Mouse (Mus musculus): ENCODE measurements around the gene Aipl1. TPM values are rescaled to one million over a fixed set of nuclear protein-coding genes. Genes with fewer than 3 reads are reported as not detected.

Gene Aipl1
- polyA plus RNA-seq (2014; fragmentation: Nextera tagmentation; extraction: Ambion mirVana): 0.09 and 0.24 TPM in 2 replicates

DNA sequence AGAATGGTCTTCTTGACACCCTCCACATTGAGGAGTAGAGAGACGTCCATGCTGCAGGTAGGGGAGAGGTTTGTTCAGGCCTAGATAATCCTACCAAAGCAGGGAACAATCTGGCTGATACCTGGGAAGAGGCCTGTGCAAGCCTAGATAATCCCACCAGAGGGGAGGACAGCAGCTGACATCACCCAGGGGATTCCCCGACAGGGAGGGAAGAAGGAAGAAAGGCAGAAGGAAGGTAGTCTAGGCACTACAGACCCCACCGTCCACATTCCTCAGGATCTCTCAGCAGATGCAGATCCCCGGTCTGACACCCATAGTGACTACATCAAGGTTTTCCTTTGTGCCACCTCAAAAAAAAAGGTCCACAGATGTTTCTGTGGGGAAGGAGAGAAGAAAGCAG lies at the start of gene Aipl1:
Gene Aipl1, minus strand, starts transcription at position 101 of the 400 bp plus-strand sequence.
- Histone ChIP-seq H3K36me3 (ENCODE audit: control insufficient read depth, insufficient read depth, low read length) (no peaks in the 10 kb centered on the region), H3K4me1 (ENCODE audit: control insufficient read depth, insufficient read depth, low read length) (peaks cover 14% of the 10 kb centered on the region), H3K4me2 (replicated peaks; ENCODE audit: low read depth, low read length) (no peak within 1 kb of the TSS), H3K4me3 (ENCODE audit: low read length) (no peak within 1 kb of the TSS), H3K27me3 (ENCODE audit: control insufficient read depth, insufficient read depth, low read length) (no peaks in the 10 kb centered on the region; the same call in 1 of the 2 replicates), H3K27ac (ENCODE audit: low read depth, low read length) (no peak within 1 kb of the TSS), H3K9me3 (ENCODE audit: control insufficient read depth, low read length) (no peaks in the 10 kb centered on the region), H3K9ac (ENCODE audit: low read depth, low read length) (no peak within 1 kb of the TSS)
- 80% methylated on average over 4 of the region's 4 CpGs for WGBS
- ATAC-seq (ENCODE audit: low FRiP score, low TSS enrichment): no peak

GRCm38 (mm10) chr11:72086251-72087046 lies 49.1 kb upstream of the Aipl1 start:
- Histone ChIP-seq H3K27ac (ENCODE audit: low read depth, low read length) (no peak overlapping the region), H3K4me3 (ENCODE audit: low read length) (no peak overlapping the region), H3K4me1 (ENCODE audit: control insufficient read depth, insufficient read depth, low read length) (0 out of 2 replicates have a peak, but pooled peaks cover 4% of the 10 kb centered on the region), H3K4me2 (replicated peaks; ENCODE audit: low read depth, low read length) (no peak overlapping the region), H3K36me3 (ENCODE audit: control insufficient read depth, insufficient read depth, low read length) (no peaks in the 10 kb centered on the region), H3K9ac (ENCODE audit: low read depth, low read length) (no peak overlapping the region), H3K27me3 (ENCODE audit: control insufficient read depth, insufficient read depth, low read length) (no peaks in the 10 kb centered on the region), H3K9me3 (ENCODE audit: control insufficient read depth, low read length) (no peaks in the 10 kb centered on the region)
- no peak for ATAC-seq (ENCODE audit: low FRiP score, low TSS enrichment)
- WGBS: 48% methylated on average over 11 of the region's 11 CpGs

- Histone ChIP-seq H3K9ac (ENCODE audit: low read depth, low read length) (no peak overlapping the region), H3K27ac (ENCODE audit: low read depth, low read length) (no peak overlapping the region), H3K27me3 (ENCODE audit: control insufficient read depth, insufficient read depth, low read length) (no peaks in the 10 kb centered on the region), H3K4me2 (replicated peaks; ENCODE audit: low read depth, low read length) (no peak overlapping the region), H3K9me3 (ENCODE audit: control insufficient read depth, low read length) (no peaks in the 10 kb centered on the region), H3K4me1 (ENCODE audit: control insufficient read depth, insufficient read depth, low read length) (0 out of 2 replicates have a peak, but pooled peaks cover 4% of the 10 kb centered on the region), H3K36me3 (ENCODE audit: control insufficient read depth, insufficient read depth, low read length) (no peaks in the 10 kb centered on the region), H3K4me3 (ENCODE audit: low read length) (no peak overlapping the region)
- WGBS: 91% methylated on average over 15 of the region's 15 CpGs
- no peak for ATAC-seq (ENCODE audit: low FRiP score, low TSS enrichment)
Observed at GRCm38 (mm10) chr11:72084337-72084736, 47.0 kb upstream of the Aipl1 start.

DNA sequence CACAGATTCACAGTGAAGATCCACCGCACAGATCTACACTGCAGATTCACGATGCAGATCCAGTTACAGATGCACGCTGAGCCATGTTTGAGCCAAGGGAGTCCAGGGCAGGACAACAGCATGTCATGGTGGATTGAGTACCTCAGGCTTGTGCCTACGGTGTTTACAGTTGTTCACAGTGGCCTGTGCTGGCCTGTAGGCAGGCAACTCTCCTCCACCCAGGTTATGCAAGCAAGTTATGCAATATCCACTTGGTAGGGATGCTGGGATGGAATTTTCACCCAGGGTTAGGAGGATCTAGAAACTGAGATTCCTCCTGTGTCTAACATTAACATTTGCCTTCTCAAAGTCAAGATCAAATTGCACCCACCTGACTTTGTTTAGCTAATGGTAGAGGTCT lies 45.3 kb upstream of the Aipl1 start:
- H3K4me3 ChIP-seq (ENCODE audit: low read length): no peak overlapping the region
- H3K9me3 ChIP-seq (ENCODE audit: control insufficient read depth, low read length): no peaks in the 10 kb centered on the region
- 78% methylated on average over 4 of the region's 4 CpGs for WGBS
- H3K27me3 ChIP-seq (ENCODE audit: control insufficient read depth, insufficient read depth, low read length): no peaks in the 10 kb centered on the region
- H3K27ac ChIP-seq (ENCODE audit: low read depth, low read length): no peak overlapping the region
- 0 out of 2 replicates have a peak, but pooled peaks cover 4% of the 10 kb centered on the region for H3K4me1 ChIP-seq (ENCODE audit: control insufficient read depth, insufficient read depth, low read length)
- no peak overlapping the region for H3K9ac ChIP-seq (ENCODE audit: low read depth, low read length)
- no peak overlapping the region for H3K4me2 ChIP-seq (replicated peaks; ENCODE audit: low read depth, low read length)
- ATAC-seq (ENCODE audit: low FRiP score, low TSS enrichment): no peak
- no peaks in the 10 kb centered on the region for H3K36me3 ChIP-seq (ENCODE audit: control insufficient read depth, insufficient read depth, low read length)

DNA sequence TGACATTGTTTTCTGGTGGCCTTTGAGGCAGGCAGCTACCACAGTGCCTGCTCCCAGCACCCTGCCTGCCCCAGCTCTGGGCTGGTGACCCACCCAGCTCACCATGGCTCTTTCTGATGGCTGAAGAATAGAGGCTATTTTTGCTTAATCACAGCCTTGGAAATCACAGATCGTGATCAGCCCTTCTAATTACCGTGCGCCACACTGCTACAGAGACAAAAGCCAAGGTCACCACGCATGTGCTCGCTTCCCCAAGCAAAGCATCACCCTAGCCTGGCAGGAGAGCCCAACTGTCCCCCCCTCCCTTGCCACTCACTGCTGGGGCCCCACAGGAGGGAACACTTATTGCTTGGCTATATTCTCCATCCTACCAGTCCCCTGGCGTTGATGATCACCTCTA lies 43.2 kb upstream of the Aipl1 start:
- Histone ChIP-seq H3K9ac (ENCODE audit: low read depth, low read length) (no peak overlapping the region), H3K36me3 (ENCODE audit: control insufficient read depth, insufficient read depth, low read length) (no peaks in the 10 kb centered on the region), H3K27me3 (ENCODE audit: control insufficient read depth, insufficient read depth, low read length) (no peaks in the 10 kb centered on the region), H3K27ac (ENCODE audit: low read depth, low read length) (no peak overlapping the region), H3K4me1 (ENCODE audit: control insufficient read depth, insufficient read depth, low read length) (no peaks in the 10 kb centered on the region), H3K4me2 (replicated peaks; ENCODE audit: low read depth, low read length) (no peak overlapping the region), H3K4me3 (ENCODE audit: low read length) (no peak overlapping the region), H3K9me3 (ENCODE audit: control insufficient read depth, low read length) (no peaks in the 10 kb centered on the region)
- 85% methylated on average over 6 of the region's 6 CpGs for WGBS
- ATAC-seq (ENCODE audit: low FRiP score, low TSS enrichment): no peak

GRCm38 (mm10) chr11:72078647-72079046 lies 41.3 kb upstream of the Aipl1 start:
- Histone ChIP-seq H3K9ac (ENCODE audit: low read depth, low read length) (no peak overlapping the region), H3K27me3 (ENCODE audit: control insufficient read depth, insufficient read depth, low read length) (no peaks in the 10 kb centered on the region), H3K27ac (ENCODE audit: low read depth, low read length) (no peak overlapping the region), H3K36me3 (ENCODE audit: control insufficient read depth, insufficient read depth, low read length) (no peaks in the 10 kb centered on the region), H3K4me2 (replicated peaks; ENCODE audit: low read depth, low read length) (no peak overlapping the region), H3K4me1 (ENCODE audit: control insufficient read depth, insufficient read depth, low read length) (no peaks in the 10 kb centered on the region), H3K4me3 (ENCODE audit: low read length) (no peak overlapping the region), H3K9me3 (ENCODE audit: control insufficient read depth, low read length) (no peaks in the 10 kb centered on the region)
- 55% methylated on average over 4 of the region's 4 CpGs for WGBS
- ATAC-seq (ENCODE audit: low FRiP score, low TSS enrichment): no peak

GRCm38 (mm10) chr11:72078056-72078455 lies 40.7 kb upstream of the Aipl1 start:
- Histone ChIP-seq H3K27ac (ENCODE audit: low read depth, low read length) (no peak overlapping the region), H3K4me3 (ENCODE audit: low read length) (no peak overlapping the region), H3K4me1 (ENCODE audit: control insufficient read depth, insufficient read depth, low read length) (no peaks in the 10 kb centered on the region), H3K27me3 (ENCODE audit: control insufficient read depth, insufficient read depth, low read length) (no peaks in the 10 kb centered on the region), H3K4me2 (replicated peaks; ENCODE audit: low read depth, low read length) (no peak overlapping the region), H3K9ac (ENCODE audit: low read depth, low read length) (no peak overlapping the region), H3K36me3 (ENCODE audit: control insufficient read depth, insufficient read depth, low read length) (no peaks in the 10 kb centered on the region), H3K9me3 (ENCODE audit: control insufficient read depth, low read length) (no peaks in the 10 kb centered on the region)
- WGBS: 50% methylated on average over 3 of the region's 3 CpGs
- no peak for ATAC-seq (ENCODE audit: low FRiP score, low TSS enrichment)

GRCm38 (mm10) chr11:72074230-72074629 lies 36.9 kb upstream of the Aipl1 start:
- Histone ChIP-seq H3K4me3 (ENCODE audit: low read length) (no peak overlapping the region), H3K27ac (ENCODE audit: low read depth, low read length) (no peak overlapping the region), H3K27me3 (ENCODE audit: control insufficient read depth, insufficient read depth, low read length) (no peaks in the 10 kb centered on the region), H3K4me2 (replicated peaks; ENCODE audit: low read depth, low read length) (no peak overlapping the region), H3K9ac (ENCODE audit: low read depth, low read length) (no peak overlapping the region), H3K36me3 (ENCODE audit: control insufficient read depth, insufficient read depth, low read length) (no peaks in the 10 kb centered on the region), H3K9me3 (ENCODE audit: control insufficient read depth, low read length) (no peaks in the 10 kb centered on the region), H3K4me1 (ENCODE audit: control insufficient read depth, insufficient read depth, low read length) (no peaks in the 10 kb centered on the region)
- WGBS: 73% methylated on average over 13 of the region's 13 CpGs
- no peak for ATAC-seq (ENCODE audit: low FRiP score, low TSS enrichment)

DNA sequence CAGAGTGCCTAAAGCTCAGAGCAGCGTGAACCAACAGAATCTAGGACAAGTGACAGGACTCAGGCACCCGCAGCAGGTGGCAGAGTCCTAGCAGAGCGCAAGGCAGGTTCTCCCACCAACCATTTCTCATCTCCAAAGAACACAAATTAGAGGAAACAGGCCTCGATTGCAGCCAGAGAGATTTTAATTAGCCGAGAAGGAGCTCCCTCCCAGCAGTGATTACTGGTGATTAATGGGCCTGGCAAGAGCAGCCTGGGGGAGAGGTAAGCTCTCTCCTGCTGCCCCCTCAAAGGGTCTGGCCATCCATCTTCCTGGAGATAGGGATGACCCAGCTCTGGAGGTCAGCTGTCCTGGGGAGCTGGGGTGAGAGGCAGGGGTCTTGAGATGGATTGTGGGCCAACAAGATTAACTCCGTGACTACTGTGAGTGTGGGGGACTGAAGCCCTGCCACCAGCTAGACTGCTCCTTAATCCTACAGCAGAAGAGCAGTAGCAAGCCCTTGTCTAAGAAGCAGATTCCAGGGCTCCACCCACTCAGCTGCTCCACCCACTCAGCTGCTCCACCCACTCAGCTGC lies 35.1 kb upstream of the Aipl1 start:
- Histone ChIP-seq H3K9me3 (ENCODE audit: control insufficient read depth, low read length) (no peaks in the 10 kb centered on the region), H3K27ac (ENCODE audit: low read depth, low read length) (no peak overlapping the region), H3K4me2 (replicated peaks; ENCODE audit: low read depth, low read length) (no peak overlapping the region), H3K4me1 (ENCODE audit: control insufficient read depth, insufficient read depth, low read length) (no peaks in the 10 kb centered on the region), H3K27me3 (ENCODE audit: control insufficient read depth, insufficient read depth, low read length) (no peaks in the 10 kb centered on the region), H3K4me3 (ENCODE audit: low read length) (no peak overlapping the region), H3K9ac (ENCODE audit: low read depth, low read length) (no peak overlapping the region), H3K36me3 (ENCODE audit: control insufficient read depth, insufficient read depth, low read length) (no peaks in the 10 kb centered on the region)
- WGBS: 12% methylated on average over 6 of the region's 6 CpGs
- peak; percentile 46; the same call in 1 of the 2 replicates for ATAC-seq (ENCODE audit: low FRiP score, low TSS enrichment)
